Mouse (Mus musculus): ENCODE measurements at regions not wholly inside any gene's neighbourhood (a gene's known extent, or its start where the extent isn't known, plus 50 kb on each side); places are given as distances from the start of the nearest gene placed in this dataset.

- peak overlapping the region; percentile 44 for H3K4me2 ChIP-seq (ENCODE audit: low read depth, low read length)
- peak overlapping the region; percentile 20; the same call in 1 of the 2 replicates for H3K9ac ChIP-seq (ENCODE audit: low read depth, low read length)
- H3K27me3 ChIP-seq (replicated peaks; ENCODE audit: control insufficient read depth, insufficient read depth, low read length) = no peaks in the 10 kb centered on the region; the same call in 1 of the 2 replicates
- peak overlapping the region; percentile 20 for H3K4me3 ChIP-seq (ENCODE audit: low read depth, low read length)
- H3K9me3 ChIP-seq (ENCODE audit: control insufficient read depth, low read length) = no peaks in the 10 kb centered on the region
- DNase-seq (ENCODE audit: low spot score) (peak; percentile 34), ATAC-seq (ENCODE audit: low read depth) (0 out of 2 replicates have a peak, but pooled peaks have one; percentile 55)
- H3K27ac ChIP-seq (replicated peaks; ENCODE audit: low read depth, low read length) = no peak overlapping the region
- peaks cover 15% of the 10 kb centered on the region for H3K4me1 ChIP-seq (ENCODE audit: control insufficient read depth, insufficient read depth, low read length)
- no peaks in the 10 kb centered on the region for H3K36me3 ChIP-seq (ENCODE audit: control insufficient read depth, insufficient read depth, low read length)
- WGBS = 12% methylated on average over 16 of the region's 16 CpGs
Measured at GRCm38 (mm10) chr7:136825647-136826046, 68.8 kb upstream of the Mgmt start.

GRCm38 (mm10) chr7:136829621-136830313 lies 64.6 kb upstream of the Mgmt start:
- no peak overlapping the region for H3K4me3 ChIP-seq (ENCODE audit: low read depth, low read length)
- no peaks in the 10 kb centered on the region for H3K36me3 ChIP-seq (ENCODE audit: control insufficient read depth, insufficient read depth, low read length)
- H3K4me1 ChIP-seq (ENCODE audit: control insufficient read depth, insufficient read depth, low read length) = peaks cover 15% of the 10 kb centered on the region
- H3K27me3 ChIP-seq (replicated peaks; ENCODE audit: control insufficient read depth, insufficient read depth, low read length) = no peaks in the 10 kb centered on the region; the same call in 1 of the 2 replicates
- 55% methylated on average over 1 of the region's 1 CpGs for WGBS
- no peak overlapping the region for H3K4me2 ChIP-seq (ENCODE audit: low read depth, low read length)
- peak overlapping the region; percentile 9; the same call in 1 of the 2 replicates for H3K27ac ChIP-seq (replicated peaks; ENCODE audit: low read depth, low read length)
- H3K9ac ChIP-seq (ENCODE audit: low read depth, low read length) = no peak overlapping the region
- DNase-seq (ENCODE audit: low spot score) (peak; percentile 80), ATAC-seq (ENCODE audit: low read depth) (no peak)
- no peaks in the 10 kb centered on the region for H3K9me3 ChIP-seq (ENCODE audit: control insufficient read depth, low read length)

DNA sequence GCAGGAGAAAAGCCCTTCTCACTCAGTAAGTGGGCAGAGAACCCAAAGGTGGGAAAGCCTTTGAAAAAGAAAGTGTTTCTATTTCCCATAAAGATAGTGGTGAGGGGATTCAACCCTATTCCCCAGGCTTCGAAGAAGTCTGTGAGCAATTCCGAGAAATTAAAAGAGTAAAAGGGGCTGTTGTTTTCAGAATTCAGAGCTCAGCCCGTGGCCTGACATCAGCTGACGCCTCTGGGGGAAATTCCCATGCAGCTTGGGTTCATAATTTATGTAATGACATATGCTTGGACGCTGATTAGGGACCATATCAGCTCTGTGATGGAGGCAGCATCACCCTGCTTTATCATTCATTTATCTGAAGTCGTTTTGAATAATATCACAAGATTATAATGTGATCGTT lies 62.0 kb upstream of the Mgmt start:
- Histone ChIP-seq H3K9ac (ENCODE audit: low read depth, low read length) (no peak overlapping the region), H3K27me3 (replicated peaks; ENCODE audit: control insufficient read depth, insufficient read depth, low read length) (no peaks in the 10 kb centered on the region), H3K4me3 (ENCODE audit: low read depth, low read length) (no peak overlapping the region), H3K4me2 (ENCODE audit: low read depth, low read length) (no peak overlapping the region), H3K9me3 (ENCODE audit: control insufficient read depth, low read length) (no peaks in the 10 kb centered on the region), H3K27ac (replicated peaks; ENCODE audit: low read depth, low read length) (no peak overlapping the region), H3K36me3 (ENCODE audit: control insufficient read depth, insufficient read depth, low read length) (no peaks in the 10 kb centered on the region), H3K4me1 (ENCODE audit: control insufficient read depth, insufficient read depth, low read length) (peaks cover 8% of the 10 kb centered on the region)
- ATAC-seq (ENCODE audit: low read depth) (no peak), DNase-seq (ENCODE audit: low spot score) (no peak)
- 59% methylated on average over 7 of the region's 7 CpGs for WGBS

- DNase-seq (ENCODE audit: low spot score) (peak; percentile 38), ATAC-seq (ENCODE audit: low read depth) (no peak)
- 48% methylated on average over 5 of the region's 5 CpGs for WGBS
- Histone ChIP-seq H3K9me3 (ENCODE audit: control insufficient read depth, low read length) (no peaks in the 10 kb centered on the region), H3K4me2 (ENCODE audit: low read depth, low read length) (no peak overlapping the region), H3K27ac (replicated peaks; ENCODE audit: low read depth, low read length) (no peak overlapping the region), H3K4me3 (ENCODE audit: low read depth, low read length) (no peak overlapping the region), H3K36me3 (ENCODE audit: control insufficient read depth, insufficient read depth, low read length) (no peaks in the 10 kb centered on the region), H3K27me3 (replicated peaks; ENCODE audit: control insufficient read depth, insufficient read depth, low read length) (no peaks in the 10 kb centered on the region), H3K9ac (ENCODE audit: low read depth, low read length) (no peak overlapping the region), H3K4me1 (ENCODE audit: control insufficient read depth, insufficient read depth, low read length) (peaks cover 24% of the 10 kb centered on the region)
Measured at GRCm38 (mm10) chr7:136838971-136839370, 55.4 kb upstream of the Mgmt start.

DNA sequence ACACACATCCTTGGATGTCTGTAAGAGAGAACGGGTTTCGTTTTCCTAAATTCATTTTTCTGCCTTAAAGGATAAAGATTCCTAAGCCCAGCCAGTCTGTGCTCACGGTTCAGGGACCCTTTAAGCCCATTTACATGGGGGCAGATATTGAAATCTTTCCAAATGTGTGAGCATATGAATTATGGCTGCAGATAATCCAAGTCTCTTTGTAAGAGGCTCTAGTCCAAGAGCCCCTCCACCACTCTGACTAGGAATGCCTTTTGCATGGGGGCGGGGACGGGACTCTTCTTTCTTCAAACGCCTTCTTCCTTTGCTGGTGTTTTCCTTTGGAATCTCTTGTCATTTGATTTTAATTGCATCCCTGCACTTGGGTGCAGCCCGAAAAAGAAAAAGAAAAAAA lies 54.2 kb upstream of the Mgmt start:
- peak; percentile 59 for DNase-seq (ENCODE audit: low spot score)
- no peak for ATAC-seq (ENCODE audit: low read depth)

GRCm38 (mm10) chr7:136842751-136843150 lies 51.7 kb upstream of the Mgmt start:
- no peaks in the 10 kb centered on the region for H3K27me3 ChIP-seq (replicated peaks; ENCODE audit: control insufficient read depth, insufficient read depth, low read length)
- H3K4me2 ChIP-seq (ENCODE audit: low read depth, low read length) = no peak overlapping the region
- no peak for DNase-seq (ENCODE audit: low spot score)
- no peaks in the 10 kb centered on the region for H3K9me3 ChIP-seq (ENCODE audit: control insufficient read depth, low read length)
- H3K27ac ChIP-seq (replicated peaks; ENCODE audit: low read depth, low read length) = no peak overlapping the region
- H3K4me3 ChIP-seq (ENCODE audit: low read depth, low read length) = no peak overlapping the region
- ATAC-seq (ENCODE audit: low read depth) = no peak
- peaks cover 34% of the 10 kb centered on the region for H3K4me1 ChIP-seq (ENCODE audit: control insufficient read depth, insufficient read depth, low read length)
- H3K36me3 ChIP-seq (ENCODE audit: control insufficient read depth, insufficient read depth, low read length) = no peaks in the 10 kb centered on the region
- no peak overlapping the region for H3K9ac ChIP-seq (ENCODE audit: low read depth, low read length)
- WGBS = 64% methylated on average over 7 of the region's 7 CpGs

More for the DNA sequence above, 54.2 kb upstream of the Mgmt start:
- Histone ChIP-seq H3K4me1 (ENCODE audit: control insufficient read depth, insufficient read depth, low read length) (peaks cover 25% of the 10 kb centered on the region), H3K27ac (replicated peaks; ENCODE audit: low read depth, low read length) (peak overlapping the region; percentile 33; the same call in 1 of the 2 replicates), H3K27me3 (replicated peaks; ENCODE audit: control insufficient read depth, insufficient read depth, low read length) (no peaks in the 10 kb centered on the region), H3K4me3 (ENCODE audit: low read depth, low read length) (no peak overlapping the region), H3K36me3 (ENCODE audit: control insufficient read depth, insufficient read depth, low read length) (no peaks in the 10 kb centered on the region), H3K9ac (ENCODE audit: low read depth, low read length) (no peak overlapping the region), H3K4me2 (ENCODE audit: low read depth, low read length) (no peak overlapping the region), H3K9me3 (ENCODE audit: control insufficient read depth, low read length) (no peaks in the 10 kb centered on the region)
- WGBS = 47% methylated on average over 7 of the region's 7 CpGs

GRCm38 (mm10) chr7:136844282-136844681 lies 50.1 kb upstream of the Mgmt start:
- DNase-seq (ENCODE audit: low spot score) = no peak
- Histone ChIP-seq H3K4me3 (ENCODE audit: low read depth, low read length) (no peak overlapping the region), H3K9ac (ENCODE audit: low read depth, low read length) (no peak overlapping the region), H3K27me3 (replicated peaks; ENCODE audit: control insufficient read depth, insufficient read depth, low read length) (no peaks in the 10 kb centered on the region), H3K4me1 (ENCODE audit: control insufficient read depth, insufficient read depth, low read length) (peaks cover 27% of the 10 kb centered on the region), H3K4me2 (ENCODE audit: low read depth, low read length) (no peak overlapping the region), H3K9me3 (ENCODE audit: control insufficient read depth, low read length) (no peaks in the 10 kb centered on the region), H3K27ac (replicated peaks; ENCODE audit: low read depth, low read length) (no peak overlapping the region), H3K36me3 (ENCODE audit: control insufficient read depth, insufficient read depth, low read length) (no peaks in the 10 kb centered on the region)
- WGBS = 31% methylated on average over 5 of the region's 5 CpGs
- ATAC-seq (ENCODE audit: low read depth) = no peak
